Mouse (Mus musculus) bone marrow, adult 2 months (tissue): ENCODE data around the gene Olfr31.

Experiments used
- CTCF ChIP-seq: fragments of 200-500 bp; IDR thresholded peaks from 2 replicates; pipeline ENCODE4 v1.5.1; 2011; ENCODE audit warnings: low read length, control low read depth; ENCODE audit not compliant: control insufficient read depth, insufficient read depth
- POLR2A ChIP-seq: fragments of 200-500 bp; IDR thresholded peaks from 2 replicates; pipeline ENCODE4 v1.6.1; 2011; ENCODE audit warnings: low read depth, mild to moderate bottlenecking, control low read depth, low read length, borderline replicate concordance; ENCODE audit not compliant: control insufficient read depth

- no peak for TF ChIP-seq CTCF
- no peak for TF ChIP-seq POLR2A
Measured at GRCm38 (mm10) chr14:14308938-14309337, 13.7 kb upstream of the Olfr31 start.
